Mouse (Mus musculus) C2C12 (cell line): Measurements from ENCODE around the gene Sema3e. TPM values are rescaled to one million over a fixed set of nuclear protein-coding genes. Genes with fewer than 3 reads are reported as not detected.

Source experiments
- H3K27me3 ChIP-seq: one replicate; pipeline ENCODE4 v1.6.1; 2011; ENCODE audit not compliant: control insufficient read depth, insufficient read depth, insufficient read length
- H3K36me3 ChIP-seq: one replicate; pipeline ENCODE4 v1.6.1; 2011; ENCODE audit not compliant: control insufficient read depth, insufficient read depth
- H3K4me3 ChIP-seq: one replicate; pipeline ENCODE4 v1.5.1; 2011; ENCODE audit warnings: mild to moderate bottlenecking, control low read depth; ENCODE audit not compliant: poor library complexity, insufficient read depth, severe bottlenecking
- H3K79me2 ChIP-seq: one replicate; pipeline ENCODE4 v1.6.1; 2011; ENCODE audit not compliant: control insufficient read depth, insufficient read depth
- H3K79me3 ChIP-seq: one replicate; pipeline ENCODE4 v1.6.1; 2011; ENCODE audit warnings: low read depth, control low read depth
- H3ac ChIP-seq: one replicate; pipeline ENCODE3; 2011; ENCODE audit warnings: low read depth; ENCODE audit not compliant: control insufficient read depth, insufficient read length
- CEBPB ChIP-seq: IDR thresholded peaks from one replicate; pipeline ENCODE4 v1.6.1; 2011; ENCODE audit warnings: low read depth, mild to moderate bottlenecking, control low read depth, moderate library complexity
- CTCF ChIP-seq: IDR thresholded peaks from one replicate; pipeline ENCODE4 v1.5.1; 2011; ENCODE audit not compliant: control insufficient read depth, insufficient read depth, insufficient read length
- FOSL1 ChIP-seq: IDR thresholded peaks from one replicate; pipeline ENCODE4 v1.8.0; 2011; ENCODE audit warnings: mild to moderate bottlenecking, low read length; ENCODE audit not compliant: poor library complexity, insufficient read depth, severe bottlenecking
- MAX ChIP-seq: IDR thresholded peaks from one replicate; pipeline ENCODE4 v1.6.1; 2011; ENCODE audit warnings: mild to moderate bottlenecking, control low read depth
- MYOD1 ChIP-seq: IDR thresholded peaks from one replicate; pipeline ENCODE4 v1.6.1; 2011; ENCODE audit warnings: low read depth; ENCODE audit not compliant: control insufficient read depth, insufficient read length
- MYOG ChIP-seq: IDR thresholded peaks from one replicate; pipeline ENCODE4 v1.6.1; 2011; ENCODE audit not compliant: control insufficient read depth, insufficient read length; ENCODE audit errors: extremely low read depth
- USF1 ChIP-seq: IDR thresholded peaks from one replicate; pipeline ENCODE4 v1.6.1; 2011; ENCODE audit warnings: low read depth, mild to moderate bottlenecking, control low read depth, moderate library complexity
- polyA plus RNA-seq: library from polyadenylated mRNA; unstranded; fragments of >200 nt; fragmentation: generic; extraction: Trizol; gene quantifications from one replicate; pipeline ENCODE4 v1.2.1, GENCODE M21; 2012; ENCODE audit warnings: missing spikeins

Sema3e gene
- polyA plus RNA-seq, 1 experiment, result 10.6 TPM

- H3K27me3 ChIP-seq, result no peaks in the 10 kb centered on the region
- H3K4me3 ChIP-seq, result no peak overlapping the region
- TF ChIP-seq USF1 (no peak), CTCF (no peak), MAX (no peak), MYOD1 (no peak), MYOG (no peak), CEBPB (no peak), FOSL1 (no peak)
- peaks cover 35% of the 10 kb centered on the region for H3K36me3 ChIP-seq
- H3K79me2 ChIP-seq, result no peaks in the 10 kb centered on the region
- H3K79me3 ChIP-seq, result no peaks in the 10 kb centered on the region
- no peak overlapping the region for H3ac ChIP-seq
These were observed 206.0 kb downstream of the Sema3e start for GRCm38 (mm10) chr5:14231027-14231426.

- Histone ChIP-seq H3K27me3 (no peaks in the 10 kb centered on the region), H3K36me3 (peaks cover 13% of the 10 kb centered on the region), H3K79me3 (no peaks in the 10 kb centered on the region), H3K79me2 (no peaks in the 10 kb centered on the region), H3ac (no peak overlapping the region), H3K4me3 (no peak overlapping the region)
- TF ChIP-seq MYOD1 (no peak), FOSL1 (no peak), MAX (no peak), MYOG (no peak), USF1 (no peak), CEBPB (no peak), CTCF (peak; percentile 4)
These were observed 227.5 kb downstream of the Sema3e start for GRCm38 (mm10) chr5:14252583-14252982.

GRCm38 (mm10) chr5:14253328-14253727 lies 228.3 kb downstream of the Sema3e start:
- H3K79me2 ChIP-seq, result no peaks in the 10 kb centered on the region
- H3K4me3 ChIP-seq, result no peak overlapping the region
- H3ac ChIP-seq, result no peak overlapping the region
- H3K79me3 ChIP-seq, result no peaks in the 10 kb centered on the region
- no peaks in the 10 kb centered on the region for H3K27me3 ChIP-seq
- peaks cover 6% of the 10 kb centered on the region for H3K36me3 ChIP-seq
- TF ChIP-seq MYOD1 (no peak), MYOG (no peak), CEBPB (no peak), MAX (no peak), FOSL1 (no peak), CTCF (no peak), USF1 (no peak)

GRCm38 (mm10) chr5:14260156-14260555 lies 235.1 kb downstream of the Sema3e start:
- Histone ChIP-seq H3K79me3 (no peaks in the 10 kb centered on the region), H3K4me3 (no peak overlapping the region), H3K36me3 (peaks cover 5% of the 10 kb centered on the region), H3K79me2 (no peaks in the 10 kb centered on the region), H3ac (no peak overlapping the region), H3K27me3 (no peaks in the 10 kb centered on the region)
- TF ChIP-seq MYOD1, result no peak
- TF ChIP-seq MYOG, result no peak
- TF ChIP-seq MAX, result no peak
- TF ChIP-seq FOSL1, result no peak
- no peak for TF ChIP-seq CEBPB

GRCm38 (mm10) chr5:14267400-14267799 lies 242.3 kb downstream of the Sema3e start:
- no peaks in the 10 kb centered on the region for H3K79me2 ChIP-seq

More at GRCm38 (mm10) chr5:14267400-14267799, 242.3 kb downstream of the Sema3e start:
- no peak for TF ChIP-seq MYOG
- TF ChIP-seq CEBPB, result no peak
- no peak for TF ChIP-seq USF1
- TF ChIP-seq CTCF, result no peak
- no peak for TF ChIP-seq FOSL1
- no peak for TF ChIP-seq MAX
- TF ChIP-seq MYOD1, result no peak
- Histone ChIP-seq H3K27me3 (no peaks in the 10 kb centered on the region), H3K36me3 (no peaks in the 10 kb centered on the region), H3K4me3 (no peak overlapping the region), H3K79me3 (no peaks in the 10 kb centered on the region), H3ac (no peak overlapping the region)

Other genes with a start within 250 kb of the Sema3e start
- not detected for gene Speer3, start 233.7 kb upstream of the Sema3e start, polyA plus RNA-seq